Mouse (Mus musculus): ENCODE measurements at regions not wholly inside any gene's neighbourhood (a gene's known extent, or its start where the extent isn't known, plus 50 kb on each side); places are given as distances from the start of the nearest gene placed in this dataset.
"Not testable (repeated sequence)": the region's sequence is repeated elsewhere in the genome, so short reads cannot be mapped to it uniquely, and the experiment has no call there.

DNA sequence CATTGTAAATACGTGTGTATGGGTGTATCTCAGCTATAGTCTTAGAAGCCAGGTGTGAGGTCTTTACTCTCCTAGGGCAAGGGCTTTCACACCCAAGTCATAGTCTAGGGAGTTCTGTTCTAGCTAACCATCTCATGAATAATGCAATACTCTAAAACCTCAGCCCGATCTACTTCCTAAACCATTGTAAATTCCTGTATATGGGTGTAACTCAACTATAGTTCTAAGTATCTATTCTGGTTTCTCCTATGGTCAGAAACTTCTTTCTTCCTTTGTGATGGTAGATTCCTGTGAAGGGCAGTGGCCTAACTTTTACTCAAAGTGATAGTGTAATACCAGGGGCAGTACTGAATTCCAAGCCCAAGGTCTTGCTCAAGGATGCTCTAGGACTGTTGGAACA is 58.7 kb upstream of the Srd5a3 start:
- not testable (repeated sequence) for DNase-seq

DNA sequence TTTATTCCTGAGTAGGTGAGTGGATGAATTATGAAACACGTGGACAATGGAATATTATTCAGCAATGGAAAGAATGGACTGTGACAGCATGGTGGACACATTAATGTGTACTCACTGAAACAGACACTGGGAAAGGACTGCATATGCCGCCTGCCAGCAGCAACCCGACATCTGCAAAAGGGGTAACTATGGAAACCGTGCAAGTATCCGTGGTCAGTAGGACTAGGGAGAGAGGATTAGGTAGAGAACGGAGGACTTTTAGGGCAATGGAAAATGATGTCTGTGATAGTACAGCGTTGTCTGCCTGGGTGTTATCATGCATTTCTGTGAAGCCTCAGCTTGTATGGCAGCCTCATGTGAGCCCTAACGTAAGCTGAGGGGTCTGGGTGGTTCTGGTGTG is 59.6 kb upstream of the Srd5a3 start:
- DNase-seq: no peak

DNA sequence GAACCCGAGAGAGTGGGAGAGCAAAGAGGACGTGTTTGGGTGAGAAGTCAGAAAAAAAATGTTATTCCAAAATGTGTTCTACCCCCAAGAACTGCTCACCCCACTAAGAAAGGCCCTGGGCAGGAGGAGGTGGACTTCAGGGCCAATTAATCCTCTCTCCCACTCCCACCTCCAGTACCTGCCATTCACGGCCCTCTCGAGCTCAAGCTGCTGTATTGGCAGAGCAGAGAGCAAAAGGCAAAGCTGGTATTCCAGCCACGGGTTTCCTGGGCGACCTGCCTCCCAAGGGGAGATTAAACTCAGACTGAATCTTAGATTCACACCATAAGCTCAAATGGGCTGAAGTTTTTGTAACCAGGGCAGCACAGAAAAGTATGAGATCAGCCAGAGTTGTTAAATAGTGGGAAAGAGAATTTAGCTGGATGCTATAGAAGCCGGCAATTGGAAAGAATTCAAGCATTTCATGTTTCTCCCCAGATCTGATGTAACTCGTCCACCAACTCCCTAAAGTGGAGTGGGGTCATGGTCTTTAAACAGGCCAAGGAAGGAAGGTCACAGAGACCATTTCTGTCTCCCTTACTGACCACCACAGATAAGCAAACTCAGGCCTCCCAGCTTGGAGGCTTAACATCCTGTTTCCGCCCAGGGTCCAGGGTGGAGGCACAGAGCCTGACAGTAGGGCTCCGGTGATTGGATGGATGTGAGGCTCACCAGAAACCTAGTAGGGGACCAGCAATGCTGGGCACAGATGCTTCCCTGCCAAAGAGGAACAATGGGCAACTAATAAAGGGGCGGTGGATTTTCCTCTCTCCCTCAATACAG is 60.7 kb upstream of the Srd5a3 start:
- DNase-seq: no peak

DNA sequence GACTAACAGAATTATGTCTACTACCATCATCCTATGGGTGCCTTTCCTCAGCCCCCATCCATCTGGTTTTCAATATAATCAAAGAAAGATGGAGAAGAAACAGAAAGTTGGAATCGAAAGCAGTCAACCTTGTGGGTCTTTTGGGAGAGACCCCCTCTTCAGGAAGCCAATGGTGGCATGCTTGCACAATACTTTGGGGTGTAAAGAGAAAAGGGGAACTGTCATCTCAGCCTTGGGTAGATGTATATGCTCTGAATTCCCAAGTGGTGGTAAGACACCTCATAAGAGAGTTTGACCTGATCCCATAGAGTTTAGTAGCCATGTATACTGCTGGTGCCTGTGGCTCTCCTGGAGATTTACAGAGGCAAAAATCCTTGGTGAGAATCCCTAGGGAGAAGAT is 61.6 kb upstream of the Srd5a3 start:
- DNase-seq: no peak

DNA sequence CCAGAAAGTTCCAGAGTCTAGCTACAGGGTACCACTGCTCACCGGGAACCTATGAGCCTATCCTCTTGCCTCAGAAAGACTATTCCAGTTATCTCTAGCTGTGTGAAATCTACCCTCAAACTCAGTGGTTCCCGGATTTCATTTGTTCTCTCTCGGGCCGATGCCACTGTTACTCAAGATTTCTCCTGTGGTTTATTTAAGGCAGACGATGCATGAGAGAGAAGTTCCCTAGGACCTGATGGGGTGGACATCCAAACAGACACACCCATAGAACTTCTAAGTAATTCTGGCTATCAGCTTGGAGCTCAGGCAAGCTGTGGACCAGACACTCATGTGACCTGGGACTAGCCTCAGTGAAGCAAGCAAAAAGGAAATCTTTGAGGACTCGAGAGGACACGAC is 63.8 kb upstream of the Srd5a3 start:
- no peak for DNase-seq

DNA sequence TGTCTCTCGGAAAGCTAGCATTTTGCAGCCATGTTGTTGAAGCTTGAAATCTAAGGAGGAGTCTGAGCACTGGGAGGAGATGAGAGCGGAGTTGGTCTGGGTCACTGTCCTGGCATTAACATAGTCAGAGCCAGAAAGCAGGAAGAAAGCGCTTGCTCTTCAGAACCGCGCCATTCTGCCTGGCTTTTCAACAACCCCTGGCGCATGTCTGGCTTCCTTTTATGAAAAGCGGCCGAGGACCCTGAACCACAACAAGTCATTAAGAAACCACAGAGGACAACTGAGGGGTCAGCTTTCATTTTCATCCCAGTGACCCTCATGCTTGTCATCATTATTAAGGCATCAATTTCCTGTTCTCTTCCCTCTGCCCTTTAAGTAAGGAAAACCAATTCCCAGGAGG is 64.7 kb upstream of the Srd5a3 start:
- DNase-seq: peak; percentile 3

DNA sequence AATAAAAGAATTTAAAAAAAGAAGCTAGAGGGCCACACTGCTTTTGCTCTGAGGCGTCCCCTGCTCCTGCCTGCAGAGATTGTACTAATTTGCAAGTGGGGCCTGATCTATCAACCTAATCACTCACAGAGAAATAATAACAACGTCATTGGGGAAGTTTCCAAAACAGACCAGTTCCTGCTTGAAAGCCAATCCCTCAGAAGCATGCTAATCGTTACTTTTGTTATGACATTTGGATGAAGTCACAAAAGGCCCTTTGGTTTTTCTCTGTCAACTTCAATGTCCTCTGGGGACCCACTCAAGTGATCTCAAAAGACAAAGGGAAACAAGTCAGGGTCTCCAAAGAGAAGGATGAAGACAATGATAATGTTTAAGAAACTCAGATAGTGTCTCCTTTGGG is 72.2 kb upstream of the Srd5a3 start:
- DNase-seq: no peak

DNA sequence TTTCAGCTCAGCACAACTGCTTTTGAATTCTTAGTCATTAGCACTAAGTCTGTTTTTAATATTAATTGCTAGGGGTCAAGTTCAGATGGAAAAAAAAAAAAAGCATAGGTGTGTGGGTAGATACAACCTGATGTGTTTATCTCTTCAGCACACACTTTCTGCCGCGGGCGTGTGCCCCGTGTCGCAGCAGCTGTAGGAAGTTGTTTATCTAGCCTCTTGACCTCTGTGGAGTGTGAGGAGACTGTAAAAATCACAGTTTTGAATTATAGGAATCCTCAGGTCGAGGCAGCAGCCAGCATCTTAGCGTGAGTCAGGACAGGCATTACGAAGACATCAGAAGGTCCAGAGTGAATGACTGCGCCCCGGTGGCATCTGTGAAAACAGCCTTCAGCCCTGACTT is 72.8 kb upstream of the Srd5a3 start:
- no peak for DNase-seq

DNA sequence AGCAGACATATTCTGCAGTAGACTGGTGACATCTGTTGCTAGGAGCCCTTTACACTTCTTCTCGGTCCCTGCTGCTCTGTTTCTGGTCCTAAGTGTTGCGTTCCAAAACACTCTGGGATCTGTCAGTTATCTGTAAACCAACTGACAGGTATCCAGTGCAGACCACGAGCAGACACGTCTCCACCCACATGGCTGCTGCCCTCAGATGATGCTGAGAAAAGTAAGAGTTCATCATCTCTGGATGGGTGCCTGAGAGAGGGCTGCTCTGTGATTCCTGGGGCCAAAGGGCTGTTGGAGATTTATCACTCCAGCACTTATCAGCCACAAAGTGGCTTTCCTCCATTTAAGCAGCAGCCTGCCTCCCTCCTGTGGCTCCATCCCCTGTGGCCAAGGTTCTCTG is 74.3 kb upstream of the Srd5a3 start:
- no peak for DNase-seq

DNA sequence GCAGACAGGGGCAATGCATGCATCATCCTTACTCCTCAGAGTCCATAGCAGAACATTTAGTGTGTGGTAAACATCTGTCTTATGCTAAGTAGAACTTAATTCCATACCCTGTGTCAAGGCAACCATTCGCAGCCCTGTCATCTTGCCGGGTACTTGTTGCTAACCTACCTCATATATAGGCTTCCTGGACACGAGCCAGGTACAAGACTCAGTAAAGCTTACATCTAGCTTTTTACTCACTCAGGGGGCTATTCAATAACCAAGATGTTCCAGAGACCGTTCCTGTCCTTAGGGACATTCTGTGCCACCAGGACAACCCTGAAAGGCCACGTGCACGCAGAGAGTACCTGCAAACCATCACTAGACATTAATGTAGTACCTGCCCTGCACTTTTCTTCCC is 74.8 kb upstream of the Srd5a3 start:
- DNase-seq: no peak

DNA sequence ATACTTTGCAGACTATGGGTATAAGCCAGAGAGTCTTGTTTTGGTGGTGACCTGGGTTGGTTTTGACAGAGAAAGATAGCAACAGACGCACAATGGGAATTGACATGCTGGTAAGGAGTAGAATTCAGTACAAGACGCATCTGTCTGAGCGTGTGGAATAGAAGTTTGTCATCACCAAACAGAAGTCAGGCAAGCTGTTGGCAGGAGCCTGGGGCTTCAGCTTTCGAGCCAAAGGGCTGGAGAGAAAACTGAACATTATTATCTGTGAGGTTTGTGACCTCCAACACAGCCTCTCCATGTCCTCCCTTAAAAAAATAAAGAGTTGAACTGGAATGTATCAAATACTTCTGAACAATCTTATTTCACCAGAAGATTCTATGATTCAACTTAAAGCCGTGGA is 75.4 kb upstream of the Srd5a3 start:
- DNase-seq: no peak

DNA sequence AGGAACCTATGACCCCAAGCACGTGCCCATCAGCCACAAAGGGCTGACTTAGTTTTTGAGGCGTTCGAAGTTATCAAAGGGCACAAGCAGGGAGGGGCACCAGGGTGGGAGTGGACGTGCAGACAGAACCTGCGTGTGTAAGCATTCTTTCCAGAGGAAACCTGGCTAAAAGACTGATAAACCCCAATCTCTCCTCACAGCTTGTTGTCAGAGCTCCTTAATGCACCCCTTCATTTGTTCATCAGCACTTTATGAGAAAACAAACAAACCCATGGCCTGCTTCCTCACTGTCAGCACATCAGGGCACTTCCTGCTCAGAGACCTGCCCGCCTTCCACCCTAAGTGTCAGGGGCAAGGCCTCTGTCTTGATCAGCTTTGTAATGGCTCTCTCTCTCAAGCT is 76.6 kb upstream of the Srd5a3 start:
- DNase-seq: no peak

DNA sequence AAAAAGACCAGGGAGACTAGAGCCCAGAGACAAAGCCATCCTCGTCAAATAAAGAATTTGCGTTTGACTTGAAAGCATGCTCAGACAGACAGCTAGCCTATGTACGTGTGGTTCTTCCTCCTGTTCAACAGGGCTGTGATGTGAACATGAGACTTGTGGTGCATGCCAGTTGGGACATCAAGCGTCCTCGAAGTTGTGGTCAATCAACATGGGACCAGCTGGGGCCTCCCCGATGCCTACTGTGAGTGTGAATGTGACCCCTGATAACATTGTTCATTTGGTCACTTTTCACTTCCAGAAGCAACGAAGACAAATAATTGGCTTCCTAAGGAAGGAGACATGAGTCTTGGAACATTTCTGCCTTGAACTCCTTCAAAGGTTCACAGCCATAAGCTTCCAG is 79.8 kb upstream of the Kdr start:
- DNase-seq: no peak

DNA sequence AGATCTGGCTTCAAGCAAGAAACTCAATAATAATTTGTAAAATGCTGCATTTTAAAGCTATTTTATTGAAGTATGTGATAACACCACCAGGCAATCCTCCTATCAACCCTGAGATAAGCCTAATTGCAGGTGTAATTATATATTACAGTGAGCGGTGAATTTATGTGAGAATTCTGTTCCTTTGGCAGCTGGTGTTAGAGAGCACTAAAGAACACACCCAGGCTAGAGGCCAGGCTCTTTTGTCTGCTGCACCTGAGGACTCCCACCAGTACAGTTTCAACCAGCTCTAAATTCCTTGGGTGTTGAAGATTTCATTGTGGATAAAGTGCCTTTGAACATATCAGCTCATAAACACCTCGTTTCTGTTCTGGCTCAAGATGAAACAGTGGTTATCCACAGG is 77.6 kb upstream of the Kdr start:
- DNase-seq: no peak

DNA sequence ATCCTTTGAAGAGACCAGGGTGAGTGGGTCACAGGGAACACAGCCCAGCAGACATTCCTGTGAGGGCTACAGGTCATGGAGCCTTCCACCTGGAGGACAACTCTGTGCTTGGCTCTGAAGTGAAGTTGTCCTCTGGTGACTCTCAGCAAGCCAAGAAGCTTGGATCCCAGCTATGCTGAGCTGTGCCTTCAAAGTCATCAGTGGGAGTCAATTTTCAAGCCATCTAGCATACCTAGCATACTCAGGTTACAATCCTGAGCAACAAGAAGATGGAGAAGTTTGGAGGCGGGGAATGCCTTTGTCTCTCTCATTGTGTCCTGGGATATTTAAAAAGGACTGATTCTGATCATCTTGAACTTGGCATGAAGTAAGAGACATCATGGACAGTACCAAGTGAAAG is 74.5 kb upstream of the Kdr start:
- DNase-seq: no peak

DNA sequence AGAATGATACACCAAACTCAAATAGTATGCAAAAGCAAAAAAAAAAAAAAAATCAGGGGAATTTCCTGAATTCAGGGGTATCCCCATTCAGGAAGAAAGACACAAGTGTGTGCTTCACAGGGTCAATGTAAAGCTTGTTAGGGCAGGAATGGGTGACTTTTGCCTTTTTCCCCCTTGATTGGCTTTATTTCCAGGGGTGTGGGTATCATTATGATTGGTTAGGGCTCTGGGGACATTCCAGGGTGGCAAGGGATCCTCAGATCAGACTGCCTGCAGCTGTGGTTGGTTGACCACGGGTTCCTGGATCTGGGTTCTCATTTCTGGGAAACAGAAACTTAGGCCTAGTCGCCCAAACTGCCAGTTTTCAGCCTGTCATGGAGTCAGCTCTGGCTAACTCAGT is 73.4 kb upstream of the Kdr start:
- no peak for DNase-seq

DNA sequence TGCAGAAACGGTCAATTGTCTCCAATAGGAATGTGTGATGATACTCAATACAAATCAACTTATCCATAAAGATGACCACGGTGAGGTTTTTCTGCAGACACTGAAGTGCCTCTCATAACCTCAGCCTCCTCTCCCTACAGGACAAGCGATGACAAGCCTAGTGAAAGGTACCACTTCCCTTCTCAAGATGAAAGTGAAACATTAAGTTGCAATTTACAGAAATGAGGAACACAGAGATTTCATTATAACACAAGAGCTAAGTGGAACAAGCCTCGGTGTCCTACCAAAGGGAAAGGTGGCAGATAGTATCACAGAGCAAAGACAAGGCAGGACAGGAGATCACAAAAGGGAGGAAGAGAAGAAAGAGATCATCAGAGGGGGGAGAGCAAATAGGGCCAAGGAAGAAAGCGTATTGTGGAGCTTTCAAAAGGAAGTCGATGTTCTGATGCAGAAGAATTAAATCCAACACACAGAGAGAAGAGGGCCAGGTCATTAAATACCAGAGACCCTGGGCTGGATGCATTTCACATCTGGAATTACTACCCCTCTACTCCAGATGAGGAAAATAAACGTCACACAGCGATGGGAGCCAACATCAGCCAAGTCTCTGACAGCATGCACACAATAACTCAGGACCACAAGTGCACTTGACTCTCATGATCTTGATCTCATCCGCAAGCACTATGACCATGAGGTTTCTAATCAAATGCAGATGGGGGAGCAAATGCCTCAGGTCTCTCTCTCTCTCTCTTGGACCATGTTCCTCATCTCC is 70.0 kb upstream of the Kdr start:
- DNase-seq: no peak

DNA sequence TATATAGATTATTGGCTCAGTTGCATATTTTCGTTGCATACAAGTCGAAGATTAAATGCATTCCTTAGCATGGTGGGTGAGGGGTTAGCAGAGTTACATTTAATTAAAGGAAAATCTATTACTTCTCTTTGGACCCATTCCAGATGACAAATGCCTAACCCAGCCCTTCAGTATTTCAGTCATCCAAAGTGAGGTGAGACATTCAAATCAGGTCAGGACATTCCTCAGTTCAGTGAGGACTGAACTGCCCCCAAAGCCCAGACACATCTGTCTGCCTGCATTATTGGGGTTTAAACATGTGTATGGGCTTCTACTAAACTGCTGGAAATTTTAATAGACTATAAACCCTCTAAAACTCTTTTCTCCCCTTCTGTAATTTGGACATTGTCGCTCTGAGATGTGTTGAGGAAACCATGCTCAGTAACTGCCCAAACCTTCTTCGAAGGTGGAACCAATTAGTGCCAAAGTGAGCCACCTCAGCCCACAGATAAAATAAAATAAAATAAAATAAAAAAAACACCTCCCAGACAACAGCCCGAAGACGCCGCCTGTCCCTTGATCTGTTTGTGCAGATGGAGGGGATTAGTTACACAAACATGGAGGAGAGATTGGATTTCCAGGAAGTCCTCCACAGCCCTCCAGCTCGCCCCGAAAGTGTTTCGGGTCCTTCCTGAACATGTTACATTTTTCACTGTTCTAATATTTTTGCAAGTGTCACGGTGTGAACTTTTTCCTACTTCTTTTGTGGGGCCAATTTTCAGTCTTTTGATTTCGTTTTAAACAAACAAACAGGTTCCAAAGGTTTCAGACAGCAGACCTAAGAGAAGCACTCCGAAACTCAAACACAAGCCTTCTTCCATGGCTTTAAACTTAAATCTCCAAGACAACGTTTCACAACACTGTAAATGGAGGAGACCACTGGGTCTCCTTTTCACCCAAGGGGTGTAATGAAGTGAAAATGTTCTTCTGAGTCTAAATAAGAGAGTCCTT is 65.6 kb upstream of the Kdr start:
- DNase-seq: no peak

DNA sequence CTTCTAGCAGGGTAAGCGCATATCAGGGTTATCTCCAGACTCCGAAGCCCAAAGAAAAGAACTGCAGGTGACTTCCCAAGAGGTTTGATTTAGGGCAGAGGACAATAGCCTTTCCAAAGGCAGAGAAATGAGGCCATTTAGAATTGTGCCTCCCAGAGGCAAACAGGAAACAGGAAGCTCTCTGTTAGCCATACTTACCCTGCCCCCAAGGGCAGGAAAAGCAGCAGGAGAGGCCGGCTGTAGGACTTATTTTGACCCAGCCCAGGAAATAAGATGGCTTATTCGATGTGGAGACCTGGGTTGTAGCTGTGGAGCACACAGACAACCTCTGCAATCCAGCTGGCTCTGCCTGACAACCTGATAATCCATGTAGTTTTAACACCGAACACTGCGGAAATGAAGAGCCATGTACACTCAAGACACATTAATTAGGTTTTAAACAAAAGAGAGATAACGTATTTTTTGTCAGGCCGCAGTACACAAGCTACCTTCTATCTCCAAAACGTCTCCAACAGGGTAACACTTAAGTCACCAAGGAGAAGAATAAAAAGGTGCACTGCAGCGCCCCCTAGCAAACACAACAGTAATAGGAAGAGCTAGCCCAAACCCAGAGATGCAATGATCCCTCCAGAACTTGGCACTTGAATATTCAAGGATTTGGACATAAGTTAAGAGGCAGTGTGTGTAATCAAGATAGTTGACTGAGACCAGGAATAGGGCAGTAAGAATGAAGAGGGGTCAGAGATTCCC is 62.4 kb upstream of the Kdr start:
- no peak for DNase-seq

DNA sequence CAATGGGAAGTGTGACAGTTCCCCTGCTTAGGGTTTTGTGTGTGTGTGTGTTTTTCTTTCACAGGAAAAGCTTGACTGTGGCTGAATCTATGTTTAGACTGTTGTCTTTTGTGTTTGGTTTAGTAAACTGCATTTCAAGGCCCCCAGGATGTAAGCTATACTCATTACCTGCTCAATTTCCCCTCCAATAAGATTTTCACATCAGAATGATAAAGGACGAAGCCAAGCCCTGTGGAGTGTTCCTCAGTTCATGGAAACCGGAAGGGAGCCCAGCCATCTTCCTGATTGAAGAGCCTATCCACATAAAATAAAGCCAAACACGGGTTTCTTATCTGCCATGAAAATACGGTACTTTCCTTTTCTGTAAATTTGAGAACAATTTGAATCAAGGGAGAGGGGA is 50.5 kb upstream of the Kdr start:
- no peak for DNase-seq
